Mouse (Mus musculus) frontal cortex, adult 2 months (tissue): ENCODE data around the gene Gm11034. TPM values are rescaled to one million over a fixed set of nuclear protein-coding genes. Genes with fewer than 3 reads are reported as not detected.

Experiments
- DNase-seq, 2 experiments: peaks; one replicate each; pipeline ENCODE4 v3.0.0; 2022; ENCODE audit warnings: low spot score in 1 of 2; ENCODE audit errors: extremely low spot score in 1 of 2
- polyA plus RNA-seq: library from polyadenylated mRNA; depleted of rRNA; stranded (reverse); fragments of >200 nt; gene quantifications from 2 replicates; pipeline ENCODE4 v1.2.3, GENCODE M21; 2012; rRNA removed

The Gm11034 gene
- polyA plus RNA-seq: not detected in 2 replicates

DNA sequence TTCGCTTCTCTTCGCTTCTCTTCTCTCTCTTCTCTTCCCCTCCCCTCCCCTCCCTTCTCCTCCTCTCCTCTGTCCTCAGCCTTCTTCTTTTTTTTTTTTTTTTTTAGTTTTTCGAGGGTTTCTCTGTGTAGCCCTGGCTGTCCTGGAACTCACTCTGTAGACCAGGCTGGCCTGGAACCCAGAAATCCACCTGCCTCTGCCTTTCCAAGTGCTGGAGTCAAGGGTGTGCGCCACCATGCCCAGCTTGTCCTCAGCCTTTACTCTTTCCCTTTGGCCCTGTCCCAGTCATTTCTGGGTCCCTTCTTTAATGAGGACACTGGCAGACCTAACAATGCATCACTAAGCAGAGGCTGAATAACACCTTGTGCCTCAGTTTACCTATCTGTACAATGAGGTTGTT lies at the start of gene Gm11034:
Gene Gm11034 (minus strand): TSS at position 101 of the 400 bp plus-strand sequence.
- no peak for DNase-seq

- no peak for DNase-seq
These were observed 49.3 kb upstream of the Gm11034 start for GRCm38 (mm10) chr8:72262756-72263155.

GRCm38 (mm10) chr8:72261872-72262271 lies 48.4 kb upstream of the Gm11034 start:
- DNase-seq: no peak

DNA sequence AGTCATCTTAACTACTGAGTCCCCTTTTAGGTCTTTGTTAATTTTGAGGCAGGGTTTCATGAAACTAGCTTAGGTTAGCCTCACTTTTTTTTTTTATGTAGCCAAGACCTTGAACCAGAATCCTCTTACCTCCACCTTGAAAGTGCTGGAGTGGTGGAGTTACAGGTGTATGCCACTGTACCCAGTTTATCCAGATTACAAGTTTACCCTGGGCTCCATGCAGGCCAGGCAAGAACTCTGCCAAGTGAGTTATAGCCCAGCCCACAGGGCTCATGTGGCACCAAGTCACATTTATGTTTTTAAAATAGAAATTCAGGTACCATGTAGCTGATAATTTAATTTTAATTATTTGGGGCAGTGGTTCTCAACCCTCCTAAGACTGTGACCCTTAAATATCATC lies 48.0 kb upstream of the Gm11034 start:
- DNase-seq: no peak

DNA sequence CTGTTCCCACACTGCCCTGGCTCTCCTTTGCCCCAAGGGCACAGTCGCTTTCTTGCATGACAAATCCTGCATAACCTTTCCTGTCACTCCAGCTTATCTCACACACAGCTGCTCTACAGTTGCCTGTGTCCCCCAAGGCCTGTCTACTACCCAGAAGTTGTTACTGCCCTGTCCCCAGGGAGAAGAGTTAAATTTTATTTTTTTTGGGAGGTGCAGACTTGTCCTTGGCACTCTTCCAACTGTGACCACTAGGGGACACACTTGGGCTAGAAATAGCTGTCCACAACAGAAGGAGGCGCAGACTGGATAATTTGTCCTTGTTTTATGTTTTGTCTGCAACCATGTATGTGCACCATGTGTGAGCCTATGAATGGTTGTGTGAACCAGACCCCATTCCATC lies 47.6 kb upstream of the Gm11034 start:
- peak in 1 of 2 experiments; percentile 60 for DNase-seq

DNA sequence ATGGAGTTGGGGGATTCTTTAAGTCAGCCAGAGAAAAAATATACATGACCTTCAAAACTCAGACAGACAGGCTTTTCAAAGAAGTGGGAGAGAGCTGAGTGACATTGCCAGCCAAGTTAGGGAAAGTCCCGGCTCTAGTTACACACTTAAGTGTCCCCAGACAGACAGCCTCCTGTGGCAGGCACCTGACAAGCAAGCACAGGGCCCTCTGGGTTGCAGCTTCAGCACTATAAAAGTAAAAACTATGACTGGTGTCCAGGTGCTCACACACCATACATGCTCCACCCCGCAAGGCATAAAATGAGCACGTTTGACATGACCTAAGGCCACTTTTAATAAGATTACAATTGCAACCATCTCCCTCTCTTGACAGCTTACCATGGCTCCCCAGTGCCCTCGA lies 47.1 kb upstream of the Gm11034 start:
- no peak for DNase-seq

DNA sequence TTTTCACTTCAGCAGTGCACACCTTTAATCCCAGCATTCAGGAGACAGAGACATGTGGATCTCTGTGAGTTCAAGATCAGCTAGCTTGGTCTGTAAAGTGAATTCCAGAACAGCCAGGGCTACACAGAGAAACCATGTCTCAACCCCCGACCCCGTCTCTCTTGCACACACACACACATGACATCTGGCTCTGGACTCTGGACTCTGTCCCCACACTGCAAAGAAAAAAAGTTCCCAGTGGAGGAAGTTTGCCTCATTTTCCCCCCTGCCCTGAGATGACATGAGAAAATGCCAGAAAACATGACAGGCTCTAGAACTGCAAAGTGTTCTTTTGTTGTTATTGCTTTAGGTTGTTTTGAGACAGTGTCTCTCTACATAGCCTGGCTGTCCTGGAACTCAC lies 46.4 kb upstream of the Gm11034 start:
- no peak for DNase-seq

- no peak for DNase-seq
These were observed 44.4 kb upstream of the Gm11034 start for GRCm38 (mm10) chr8:72257902-72258238.

GRCm38 (mm10) chr8:72257171-72257901 lies 43.9 kb upstream of the Gm11034 start:
- DNase-seq: no peak

GRCm38 (mm10) chr8:72244610-72245009 lies 31.2 kb upstream of the Gm11034 start:
- DNase-seq: no peak

DNA sequence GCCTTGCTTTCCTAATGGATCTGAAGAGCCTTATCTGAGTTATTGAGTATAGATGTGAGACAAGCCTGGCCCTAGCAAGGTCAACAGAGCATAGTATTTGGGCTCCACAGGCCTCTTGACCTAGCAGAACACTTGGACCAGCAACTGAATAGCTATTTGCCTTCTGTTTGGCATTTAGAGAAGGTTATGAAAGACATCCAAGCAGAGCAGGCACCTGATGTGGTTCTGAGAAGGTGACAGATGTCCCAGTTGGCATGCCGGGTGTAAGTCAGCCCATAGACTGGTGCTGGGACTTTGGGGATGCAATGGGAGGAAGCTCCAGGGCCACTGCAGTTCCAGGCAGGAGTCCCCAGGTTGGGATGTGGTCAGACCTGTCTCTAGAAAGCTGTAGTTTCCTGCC lies 28.8 kb upstream of the Gm11034 start:
- DNase-seq: no peak

DNA sequence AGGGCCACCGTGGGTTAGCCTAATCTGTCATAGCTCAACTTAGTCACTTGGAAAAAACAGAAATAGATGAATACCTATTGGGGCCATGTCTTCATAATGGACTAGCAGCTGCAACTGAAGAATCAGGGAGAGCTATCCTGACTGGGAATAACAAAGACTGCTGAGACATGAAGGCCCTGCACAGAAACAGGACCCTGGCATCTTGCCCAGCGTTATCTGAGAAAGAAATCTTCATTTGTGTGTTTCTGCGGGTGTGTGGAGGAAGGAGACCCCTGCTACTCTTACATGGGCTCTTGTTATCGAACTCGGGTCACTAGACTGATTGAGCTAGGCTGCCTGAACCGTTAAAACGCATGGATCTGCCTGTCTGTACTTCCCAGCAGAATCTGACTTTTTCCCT lies 27.5 kb upstream of the Gm11034 start:
- no peak for DNase-seq

DNA sequence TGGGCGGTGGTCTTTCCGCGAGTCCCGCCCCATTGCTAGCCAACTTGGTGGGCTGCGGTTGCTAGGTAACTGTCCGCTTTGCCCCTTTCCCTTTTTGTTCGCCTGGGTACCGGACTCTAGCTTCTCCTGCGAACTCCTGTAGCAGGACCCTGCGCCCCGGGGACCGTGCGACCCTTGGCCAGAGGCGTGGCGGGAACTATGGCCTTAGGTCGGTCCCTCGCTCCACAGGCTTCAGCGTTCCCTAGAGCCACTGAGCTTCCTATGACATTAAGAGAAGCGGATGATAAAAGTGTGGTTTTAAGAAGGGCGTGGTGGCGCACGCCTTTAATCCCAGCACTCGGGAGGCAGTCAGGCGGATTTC lies 26.9 kb upstream of the Gm11034 start:
- DNase-seq: no peak

- DNase-seq: peak; percentile 95 to 97
These were observed 26.3 kb upstream of the Gm11034 start, which contains the start of gene Ap1m1 for GRCm38 (mm10) chr8:72239499-72240402. Gene Ap1m1 (plus strand): TSS chr8:72240018.

DNA sequence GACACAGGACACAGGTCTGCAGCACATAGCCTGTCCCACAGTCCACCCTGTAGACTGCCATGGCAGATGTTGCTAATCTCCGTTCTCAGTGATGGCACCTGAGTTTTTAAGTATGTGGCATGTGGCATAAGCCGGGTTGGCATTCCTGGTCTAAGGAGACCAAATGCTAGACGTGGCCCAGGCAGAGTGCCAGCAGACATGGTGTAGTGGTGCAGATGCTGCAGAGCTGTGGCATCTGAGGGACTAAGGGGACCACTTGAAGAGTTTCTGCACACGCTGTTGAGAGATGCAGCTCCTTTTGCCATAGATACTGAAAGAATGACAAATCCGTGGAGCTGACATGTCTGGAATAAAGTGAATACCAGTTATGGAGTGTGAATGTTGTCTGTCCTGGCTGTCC lies 9.2 kb upstream of the Gm11034 start:
- DNase-seq: no peak

DNA sequence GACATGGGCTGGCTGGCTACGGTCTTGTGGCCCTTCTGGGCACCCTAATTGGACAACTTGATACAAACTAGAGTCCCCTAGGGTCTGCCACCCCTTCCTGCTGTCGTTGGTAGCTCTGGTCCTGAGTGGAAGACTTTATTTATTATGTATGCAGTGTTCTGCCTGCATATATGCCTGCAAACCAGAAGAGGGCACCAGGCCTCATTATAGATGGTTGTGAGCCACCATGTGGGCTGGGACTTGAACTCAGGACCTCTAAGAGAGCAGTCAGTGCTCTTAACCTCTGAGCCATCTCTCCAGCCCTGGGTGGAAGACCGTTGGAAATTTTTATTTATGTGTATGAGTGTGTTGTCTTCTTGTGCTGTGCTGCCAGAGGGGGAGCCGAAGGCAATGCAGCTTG lies 7.3 kb upstream of the Gm11034 start:
- no peak for DNase-seq

GRCm38 (mm10) chr8:72219541-72220363 lies 6.3 kb upstream of the Gm11034 start, which contains the start of gene Fam32a:
Gene Fam32a (plus strand): TSS chr8:72219730.
- peak; percentile 84 to 91 for DNase-seq

GRCm38 (mm10) chr8:72218781-72219540 lies 5.5 kb upstream of the Gm11034 start:
- no peak for DNase-seq

DNA sequence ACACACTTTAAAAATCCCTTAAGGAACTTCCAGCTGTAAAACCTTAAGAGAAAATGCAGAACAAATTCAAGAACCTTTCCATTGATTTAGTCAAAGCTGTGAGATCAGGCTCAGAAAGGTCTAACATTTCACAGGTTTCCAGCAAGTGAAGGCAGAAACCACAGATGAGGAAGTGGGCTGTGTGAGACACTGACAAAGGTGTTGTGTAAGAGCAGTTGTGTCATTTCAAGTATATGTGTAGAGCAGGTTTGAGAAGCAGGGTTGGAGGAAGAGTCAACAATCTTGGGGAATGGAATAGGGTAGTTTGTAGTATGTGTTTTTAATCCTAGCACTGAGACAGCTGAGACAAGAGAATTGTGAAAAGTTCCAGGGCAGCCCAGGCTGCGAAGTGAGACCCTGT lies 2.4 kb upstream of the Gm11034 start:
- DNase-seq: no peak

GRCm38 (mm10) chr8:72215060-72215459 lies 1.6 kb upstream of the Gm11034 start:
- DNase-seq: no peak
